Mouse (Mus musculus): ENCODE measurements around the gene Gsx2. TPM values are rescaled to one million over a fixed set of nuclear protein-coding genes. Genes with fewer than 3 reads are reported as not detected.
A peak's percentile ranks its signal among the peaks of the same experiment; 100 is the strongest.

The Gsx2 gene
- polyA plus RNA-seq (2012; rRNA removed) = 0.15 TPM in 2 replicates

GRCm38 (mm10) chr5:75075383-75075941 lies at the start of gene Gsx2:
TSS of gene Gsx2 (plus strand) at chr5:75075601.
- H3K4me1 ChIP-seq (ENCODE audit: control insufficient read depth, insufficient read depth, low read length) = no peaks in the 10 kb centered on the region
- TF ChIP-seq POLR2A (IDR thresholded peaks at IDR 0.05; ENCODE audit: extremely low read depth, insufficient read depth, low read length) (no peak), CTCF (IDR thresholded peaks at IDR 0.05; ENCODE audit: extremely low read depth, insufficient read depth, low read length) (no peak)
- H3K4me3 ChIP-seq (ENCODE audit: insufficient read depth, low read length) = peak within 1 kb of the TSS; percentile 22
- H3K27ac ChIP-seq (ENCODE audit: insufficient read depth, low read length) = no peak within 1 kb of the TSS

- H3K27ac ChIP-seq (ENCODE audit: insufficient read depth, low read length) = no peak overlapping the region
- TF ChIP-seq POLR2A (IDR thresholded peaks at IDR 0.05; ENCODE audit: extremely low read depth, insufficient read depth, low read length) (no peak), CTCF (IDR thresholded peaks at IDR 0.05; ENCODE audit: extremely low read depth, insufficient read depth, low read length) (no peak)
- no peak overlapping the region for H3K4me3 ChIP-seq (ENCODE audit: insufficient read depth, low read length)
- peaks cover 3% of the 10 kb centered on the region; the same call in 1 of the 2 replicates for H3K4me1 ChIP-seq (ENCODE audit: control insufficient read depth, insufficient read depth, low read length)
Observed at GRCm38 (mm10) chr5:75035475-75035874, 39.9 kb upstream of the Gsx2 start.

GRCm38 (mm10) chr5:75039307-75039706 lies 36.1 kb upstream of the Gsx2 start:
- Histone ChIP-seq H3K4me1 (ENCODE audit: control insufficient read depth, insufficient read depth, low read length) (peaks cover 1% of the 10 kb centered on the region; the same call in 1 of the 2 replicates), H3K27ac (ENCODE audit: insufficient read depth, low read length) (no peak overlapping the region), H3K4me3 (ENCODE audit: insufficient read depth, low read length) (no peak overlapping the region)
- TF ChIP-seq CTCF (IDR thresholded peaks at IDR 0.05; ENCODE audit: extremely low read depth, insufficient read depth, low read length) = no peak
- no peak for TF ChIP-seq POLR2A (IDR thresholded peaks at IDR 0.05; ENCODE audit: extremely low read depth, insufficient read depth, low read length)

GRCm38 (mm10) chr5:75043011-75043445 lies 32.4 kb upstream of the Gsx2 start:
- H3K4me3 ChIP-seq (ENCODE audit: insufficient read depth, low read length) = peak overlapping the region; percentile 82; the same call in 1 of the 2 replicates
- TF ChIP-seq POLR2A (IDR thresholded peaks at IDR 0.05; ENCODE audit: extremely low read depth, insufficient read depth, low read length) (no peak), CTCF (IDR thresholded peaks at IDR 0.05; ENCODE audit: extremely low read depth, insufficient read depth, low read length) (no peak)
- peaks cover 1% of the 10 kb centered on the region; the same call in 1 of the 2 replicates for H3K4me1 ChIP-seq (ENCODE audit: control insufficient read depth, insufficient read depth, low read length)
- no peak overlapping the region for H3K27ac ChIP-seq (ENCODE audit: insufficient read depth, low read length)

GRCm38 (mm10) chr5:75043621-75044301 lies 31.6 kb upstream of the Gsx2 start:
- Histone ChIP-seq H3K4me3 (ENCODE audit: insufficient read depth, low read length) (peak overlapping the region; percentile 82), H3K27ac (ENCODE audit: insufficient read depth, low read length) (peak overlapping the region; percentile 95), H3K4me1 (ENCODE audit: control insufficient read depth, insufficient read depth, low read length) (peaks cover 1% of the 10 kb centered on the region; the same call in 1 of the 2 replicates)
- TF ChIP-seq CTCF (IDR thresholded peaks at IDR 0.05; ENCODE audit: extremely low read depth, insufficient read depth, low read length) (no peak), POLR2A (IDR thresholded peaks at IDR 0.05; ENCODE audit: extremely low read depth, insufficient read depth, low read length) (no peak)

- Histone ChIP-seq H3K27ac (ENCODE audit: insufficient read depth, low read length) (peak within 1 kb of the TSS; percentile 95), H3K4me1 (ENCODE audit: control insufficient read depth, insufficient read depth, low read length) (peaks cover 1% of the 10 kb centered on the region; the same call in 1 of the 2 replicates)
- TF ChIP-seq POLR2A (IDR thresholded peaks at IDR 0.05; ENCODE audit: extremely low read depth, insufficient read depth, low read length) (0 out of 2 replicates have a peak, but pooled peaks have one; percentile 15), CTCF (IDR thresholded peaks at IDR 0.05; ENCODE audit: extremely low read depth, insufficient read depth, low read length) (no peak)
Observed at GRCm38 (mm10) chr5:75044310-75044904, 31.0 kb upstream of the Gsx2 start, which contains the start of gene Chic2. TSS of gene Chic2 (minus strand) at chr5:75044774.

GRCm38 (mm10) chr5:75045371-75045770 lies 30.0 kb upstream of the Gsx2 start:
- Histone ChIP-seq H3K4me3 (ENCODE audit: insufficient read depth, low read length) (no peak overlapping the region; the same call in 1 of the 2 replicates), H3K4me1 (ENCODE audit: control insufficient read depth, insufficient read depth, low read length) (peaks cover 1% of the 10 kb centered on the region; the same call in 1 of the 2 replicates), H3K27ac (ENCODE audit: insufficient read depth, low read length) (no peak overlapping the region)
- TF ChIP-seq CTCF (IDR thresholded peaks at IDR 0.05; ENCODE audit: extremely low read depth, insufficient read depth, low read length) = no peak
- no peak for TF ChIP-seq POLR2A (IDR thresholded peaks at IDR 0.05; ENCODE audit: extremely low read depth, insufficient read depth, low read length)

More at GRCm38 (mm10) chr5:75044310-75044904, 31.0 kb upstream of the Gsx2 start, which contains the start of gene Chic2:
- peak within 1 kb of the TSS; percentile 82 for H3K4me3 ChIP-seq (ENCODE audit: insufficient read depth, low read length)

GRCm38 (mm10) chr5:75046681-75047321 lies 28.6 kb upstream of the Gsx2 start:
- Histone ChIP-seq H3K27ac (ENCODE audit: insufficient read depth, low read length) (no peak overlapping the region), H3K4me3 (ENCODE audit: insufficient read depth, low read length) (no peak overlapping the region), H3K4me1 (ENCODE audit: control insufficient read depth, insufficient read depth, low read length) (peaks cover 1% of the 10 kb centered on the region; the same call in 1 of the 2 replicates)
- no peak for TF ChIP-seq CTCF (IDR thresholded peaks at IDR 0.05; ENCODE audit: extremely low read depth, insufficient read depth, low read length)
- no peak for TF ChIP-seq POLR2A (IDR thresholded peaks at IDR 0.05; ENCODE audit: extremely low read depth, insufficient read depth, low read length)

GRCm38 (mm10) chr5:75051109-75051508 lies 24.3 kb upstream of the Gsx2 start:
- no peak overlapping the region for H3K27ac ChIP-seq (ENCODE audit: insufficient read depth, low read length)
- H3K4me3 ChIP-seq (ENCODE audit: insufficient read depth, low read length) = no peak overlapping the region
- no peaks in the 10 kb centered on the region for H3K4me1 ChIP-seq (ENCODE audit: control insufficient read depth, insufficient read depth, low read length)
- TF ChIP-seq CTCF (IDR thresholded peaks at IDR 0.05; ENCODE audit: extremely low read depth, insufficient read depth, low read length) (no peak), POLR2A (IDR thresholded peaks at IDR 0.05; ENCODE audit: extremely low read depth, insufficient read depth, low read length) (no peak)
